Mouse (Mus musculus) liver, adult 2 months (tissue): ENCODE measurements around the gene Ap1b1.

Experiments
- CTCF ChIP-seq: fragments of 200-500 bp; IDR thresholded peaks from 2 replicates; pipeline ENCODE4 v1.5.1; 2011; ENCODE audit warnings: low read depth, low read length, control low read depth
- POLR2A ChIP-seq: fragments of 200-500 bp; IDR thresholded peaks from 2 replicates; pipeline ENCODE4 v1.6.1; 2011; ENCODE audit warnings: low read length, control low read depth; ENCODE audit not compliant: insufficient read depth; ENCODE audit errors: extremely low read depth

- TF ChIP-seq POLR2A (no peak), CTCF (peak; percentile 73)
Measured at GRCm38 (mm10) chr11:4972967-4973870, 13.4 kb upstream of the Ap1b1 start.
